Mouse (Mus musculus) frontal cortex, postnatal 36 days (tissue): ENCODE results near the gene Gpat3.

ENCODE experiments used
- DNase-seq, 2 experiments: peaks; one replicate each; pipeline ENCODE4 v3.0.0; 2022; ENCODE audit warnings: low spot score in 2 of 2

The Gpat3 gene

GRCm38 (mm10) chr5:100861140-100861539, 15.6 kb downstream of the Gpat3 start:
- DNase-seq, result no peak

- DNase-seq, result no peak
These were observed 16.3 kb downstream of the Gpat3 start for GRCm38 (mm10) chr5:100861811-100862210.

- DNase-seq, result no peak
These were observed 17.6 kb downstream of the Gpat3 start for GRCm38 (mm10) chr5:100863091-100863490.

GRCm38 (mm10) chr5:100864438-100864837, 18.9 kb downstream of the Gpat3 start:
- DNase-seq, result no peak

- peak; percentile 3 to 11 for DNase-seq
These were observed 20.7 kb downstream of the Gpat3 start for GRCm38 (mm10) chr5:100866183-100866582.

GRCm38 (mm10) chr5:100869197-100869895, 23.8 kb downstream of the Gpat3 start:
- DNase-seq, result no peak

GRCm38 (mm10) chr5:100871987-100872386, 26.5 kb downstream of the Gpat3 start:
- DNase-seq, result no peak

- no peak for DNase-seq
These were observed 29.2 kb downstream of the Gpat3 start for GRCm38 (mm10) chr5:100874721-100875120.

GRCm38 (mm10) chr5:100875180-100875579, 29.7 kb downstream of the Gpat3 start:
- no peak for DNase-seq

GRCm38 (mm10) chr5:100877021-100877420, 31.5 kb downstream of the Gpat3 start:
- DNase-seq, result no peak

GRCm38 (mm10) chr5:100885216-100885615, 39.7 kb downstream of the Gpat3 start:
- no peak for DNase-seq

GRCm38 (mm10) chr5:100886331-100886988, 40.9 kb downstream of the Gpat3 start:
- no peak for DNase-seq

- DNase-seq, result no peak
These were observed 50.7 kb downstream of the Gpat3 start for GRCm38 (mm10) chr5:100896199-100896598.

GRCm38 (mm10) chr5:100899745-100900489, 54.4 kb downstream of the Gpat3 start:
- no peak for DNase-seq

GRCm38 (mm10) chr5:100901046-100901445, 55.5 kb downstream of the Gpat3 start:
- no peak for DNase-seq

- DNase-seq, result no peak
These were observed 63.0 kb downstream of the Gpat3 start for GRCm38 (mm10) chr5:100908478-100908877.

- no peak for DNase-seq
These were observed 63.4 kb downstream of the Gpat3 start for GRCm38 (mm10) chr5:100908901-100909300.

GRCm38 (mm10) chr5:100909691-100910090, 64.2 kb downstream of the Gpat3 start:
- DNase-seq, result peak in 1 of 2 experiments; percentile 25

- DNase-seq, result no peak
These were observed 66.1 kb downstream of the Gpat3 start for GRCm38 (mm10) chr5:100911502-100912097.

GRCm38 (mm10) chr5:100912366-100912765, 66.9 kb downstream of the Gpat3 start:
- DNase-seq, result no peak

GRCm38 (mm10) chr5:100913274-100913673, 67.8 kb downstream of the Gpat3 start:
- DNase-seq, result no peak

GRCm38 (mm10) chr5:100914989-100915388, 69.5 kb downstream of the Gpat3 start:
- DNase-seq, result peak; percentile 30 to 66
